Mouse (Mus musculus) ES-E14 (cell line): Measurements from ENCODE around the gene Gm11011. TPM values are rescaled to one million over a fixed set of nuclear protein-coding genes. Genes with fewer than 3 reads are reported as not detected.

ENCODE experiments used
- DNase-seq: peaks from one replicate; pipeline ENCODE4 v3.0.0-alpha.2; 2013; ENCODE audit warnings: low read depth, low spot score
- H3K27ac ChIP-seq: 2 replicates; pipeline ENCODE4 v1.5.1; 2012; ENCODE audit warnings: low read depth, mild to moderate bottlenecking, low read length, moderate library complexity, mixed read lengths; ENCODE audit not compliant: poor library complexity, insufficient read depth, severe bottlenecking
- H3K36me3 ChIP-seq: 2 replicates; pipeline ENCODE4 v1.6.1; 2012; ENCODE audit warnings: mild to moderate bottlenecking, low read length, moderate library complexity, mixed read lengths; ENCODE audit not compliant: control insufficient read depth, poor library complexity, insufficient read depth, severe bottlenecking
- H3K4me1 ChIP-seq, 2 experiments: fragments of 150-350 bp in 1 of 2; sonication (generic) in 1 of 2; 2 replicates each; pipeline ENCODE4 v1.6.1; 2012; ENCODE audit warnings: low read length in 2 of 2, mild to moderate bottlenecking in 1 of 2, mixed read lengths in 1 of 2; ENCODE audit not compliant: control insufficient read depth in 2 of 2, insufficient read depth in 2 of 2, poor library complexity in 1 of 2
- H3K4me3 ChIP-seq, 2 experiments: fragments of 150-350 bp in 1 of 2; sonication (generic) in 1 of 2; 2 replicates each; pipeline ENCODE4 v1.5.1; 2012; ENCODE audit warnings: low read length in 2 of 2, low read depth in 1 of 2, mild to moderate bottlenecking in 1 of 2, mixed read lengths in 1 of 2; ENCODE audit not compliant: insufficient read depth in 1 of 2, poor library complexity in 1 of 2, severe bottlenecking in 1 of 2
- H3K9ac ChIP-seq: 2 replicates; pipeline ENCODE4 v1.6.1; 2012; ENCODE audit warnings: low read depth, mild to moderate bottlenecking, low read length, mixed read lengths; ENCODE audit not compliant: poor library complexity, insufficient read depth, severe bottlenecking
- H3K9me3 ChIP-seq: fragments of 150-350 bp; sonication (generic); 2 replicates; pipeline ENCODE4 v1.6.1; 2012; ENCODE audit warnings: low read depth, mild to moderate bottlenecking, low read length; ENCODE audit not compliant: control insufficient read depth, insufficient read depth
- CHD2 ChIP-seq: IDR thresholded peaks from 2 replicates; pipeline ENCODE4 v1.6.1; 2014; ENCODE audit warnings: mild to moderate bottlenecking, low read depth, low read length, inconsistent platforms
- HCFC1 ChIP-seq: IDR thresholded peaks from 2 replicates; pipeline ENCODE4 v1.6.1; 2012; ENCODE audit warnings: low read length, inconsistent platforms, borderline replicate concordance; ENCODE audit not compliant: insufficient read depth
- MAFK ChIP-seq: IDR thresholded peaks from 2 replicates; pipeline ENCODE4 v1.6.1; 2014; ENCODE audit warnings: mild to moderate bottlenecking, low read depth, low read length, inconsistent platforms; ENCODE audit not compliant: insufficient read depth
- ZC3H11A ChIP-seq: IDR thresholded peaks from 2 replicates; pipeline ENCODE4 v1.6.1; 2012; ENCODE audit warnings: low read depth, mild to moderate bottlenecking, inconsistent platforms, low read length, borderline replicate concordance
- ZNF384 ChIP-seq: IDR thresholded peaks from 2 replicates; pipeline ENCODE4 v1.6.1; 2012; ENCODE audit warnings: low read depth, low read length, inconsistent platforms
- in situ Hi-C, 2 experiments: fragments of 600-800 bp; cut with MboI; formaldehyde crosslinking; loops; one replicate each; pipeline ENCODE4 v1.15.1; 2025; ENCODE audit warnings: low sequenced_read_pairs in 2 of 2, inconsistent platforms in 1 of 2; ENCODE audit not compliant: unreplicated experiment in 2 of 2
- total RNA-seq: library from RNA; depleted of rRNA; stranded (reverse); fragments of 300-350 nt; gene quantifications from 2 replicates; pipeline ENCODE4 v1.2.3, GENCODE M21; 2012

Gm11011 gene
- total RNA-seq, 1 experiment, result not detected

DNA sequence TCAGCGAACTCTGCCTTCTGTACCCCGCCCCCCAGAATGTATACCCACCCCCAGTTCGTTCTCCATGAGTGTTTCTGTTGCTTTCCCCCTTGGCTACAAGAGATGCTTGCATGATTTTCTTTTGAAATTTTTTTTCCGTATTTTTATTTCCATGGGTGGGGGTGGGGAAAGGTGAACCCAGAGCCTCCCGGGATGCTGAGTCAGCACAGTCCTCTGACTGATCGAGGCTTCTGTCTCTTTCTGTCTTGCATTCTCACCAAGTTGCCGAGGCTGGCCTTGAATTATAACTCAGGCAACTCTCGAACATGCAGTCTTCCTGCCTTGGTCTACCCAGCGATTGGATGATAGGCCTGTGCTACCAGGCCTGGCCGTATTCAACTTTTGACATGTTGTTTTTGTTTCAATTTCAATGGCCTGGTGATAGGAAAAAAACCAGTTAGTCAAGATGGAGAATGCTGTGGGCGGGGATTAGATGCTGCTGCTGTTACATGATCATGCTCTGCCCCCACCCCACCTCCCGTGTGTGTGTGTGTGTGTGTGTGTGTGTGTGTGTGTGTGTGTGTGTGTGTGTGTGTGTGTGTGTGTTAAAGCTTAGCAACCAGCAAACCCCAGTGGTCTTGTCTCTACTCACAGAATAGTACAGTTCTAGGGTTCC, 1.8 kb downstream of the Gm11011 start:
- Histone ChIP-seq H3K9ac (no peak overlapping the region), H3K4me1 (peaks cover 2 to 6% of the 10 kb centered on the region in 2 experiments; a peak in 2 of 4 replicates), H3K36me3 (no peaks in the 10 kb centered on the region), H3K4me3 (no peak overlapping the region), H3K27ac (no peak overlapping the region), H3K9me3 (no peaks in the 10 kb centered on the region)
- in situ Hi-C loops, result no loop called here
- DNase-seq, result no peak
- TF ChIP-seq MAFK (peak; percentile 97), CHD2 (no peak)

GRCm38 (mm10) chr2:169584745-169585456, 2.6 kb downstream of the Gm11011 start:
- no peak overlapping the region for H3K9ac ChIP-seq
- no peaks in the 10 kb centered on the region for H3K4me1 ChIP-seq
- no peaks in the 10 kb centered on the region for H3K36me3 ChIP-seq
- no peak overlapping the region for H3K27ac ChIP-seq
- no peak overlapping the region for H3K4me3 ChIP-seq
- no peak for DNase-seq
- TF ChIP-seq ZNF384 (no peak), CHD2 (no peak), HCFC1 (no peak), MAFK (no peak), ZC3H11A (no peak)
- no peaks in the 10 kb centered on the region for H3K9me3 ChIP-seq
- in situ Hi-C loops, result no loop called here

DNA sequence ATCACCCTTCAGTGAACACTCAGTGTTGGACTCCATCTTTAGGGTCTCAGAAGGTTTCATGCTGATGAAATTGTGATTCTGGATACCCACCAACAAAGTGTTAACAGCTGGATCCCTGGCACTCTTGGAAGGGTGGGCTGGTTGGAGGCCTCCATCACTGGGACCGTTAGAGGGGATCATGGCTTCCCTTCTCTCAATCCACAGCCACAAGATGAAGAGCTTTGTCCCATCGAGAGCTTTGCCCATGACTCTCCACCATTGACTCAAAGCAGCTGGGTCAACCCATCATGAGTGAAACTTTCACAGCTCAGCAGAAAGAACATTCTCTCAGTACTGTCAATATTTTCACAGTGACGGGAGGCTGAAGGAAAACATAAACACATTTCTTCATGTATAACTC, 4.1 kb downstream of the Gm11011 start:
- H3K4me3 ChIP-seq, result no peak overlapping the region
- in situ Hi-C loops, result no loop called here
- no peaks in the 10 kb centered on the region for H3K36me3 ChIP-seq
- no peaks in the 10 kb centered on the region for H3K4me1 ChIP-seq
- no peaks in the 10 kb centered on the region for H3K9me3 ChIP-seq
- no peak overlapping the region for H3K27ac ChIP-seq
- no peak overlapping the region for H3K9ac ChIP-seq
- no peak for TF ChIP-seq HCFC1
- DNase-seq, result no peak

GRCm38 (mm10) chr2:169577508-169578196, 9.9 kb downstream of the Gm11011 start:
- in situ Hi-C loops, result no loop called here
- Histone ChIP-seq H3K36me3 (no peaks in the 10 kb centered on the region), H3K9me3 (no peaks in the 10 kb centered on the region), H3K4me1 (no peaks in the 10 kb centered on the region), H3K4me3 (no peak overlapping the region), H3K27ac (no peak overlapping the region), H3K9ac (no peak overlapping the region)
- no peak for TF ChIP-seq HCFC1
- no peak for TF ChIP-seq ZC3H11A
- TF ChIP-seq ZNF384, result no peak
- no peak for TF ChIP-seq MAFK
- no peak for TF ChIP-seq CHD2
- DNase-seq, result no peak
